Mouse (Mus musculus): ENCODE data around the gene D17H6S53E. TPM values are rescaled to one million over a fixed set of nuclear protein-coding genes. Genes with fewer than 3 reads are reported as not detected.

Gene D17H6S53E
- total and polyA plus RNA-seq, 3 experiments = 9.3 to 22.1 (median 12.8) TPM

DNA sequence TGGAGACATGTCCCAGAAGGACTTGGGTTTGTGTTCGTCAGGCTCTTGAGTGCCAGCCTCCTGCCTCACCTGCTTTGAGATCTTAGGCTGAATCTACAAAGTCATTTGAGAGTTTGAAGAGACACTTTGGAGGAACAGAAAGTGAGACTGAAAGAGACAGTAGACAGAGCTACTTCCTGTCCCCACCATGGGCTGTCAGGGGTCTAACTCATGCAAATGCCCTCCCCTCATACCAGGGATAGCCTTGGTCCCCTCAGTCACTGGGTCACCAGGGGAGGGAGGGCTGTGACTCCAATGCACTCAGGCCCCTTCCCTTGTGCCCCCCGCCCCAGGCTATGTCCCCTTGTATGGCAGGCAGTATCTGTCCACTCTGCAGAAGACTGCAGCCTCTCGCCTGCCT, 47.2 kb downstream of the D17H6S53E start:
- Histone ChIP-seq H3K9me3 (replicated peaks) (no peaks in the 10 kb centered on the region), H3K4me3 (ENCODE audit: low read depth, low read length) (no peak overlapping the region), H3K4me1 (ENCODE audit: insufficient read depth, low read depth, low read length) (peaks cover 47% of the 10 kb centered on the region), H3K27me3 (ENCODE audit: insufficient read depth, low read length) (peaks cover 27% of the 10 kb centered on the region), H3K36me3 (replicated peaks) (no peaks in the 10 kb centered on the region)
- no peak for ATAC-seq (ENCODE audit: extremely low read depth, insufficient number of reproducible peaks, low FRiP score, poor library complexity, severe bottlenecking)
- TF ChIP-seq TAL1 (conservative IDR thresholded peaks at IDR 0.05; ENCODE audit: low read depth, low read length) (no peak), GATA1 (IDR thresholded peaks at IDR 0.05; ENCODE audit: borderline replicate concordance, low read length) (no peak), GATA2 (IDR thresholded peaks at IDR 0.05; ENCODE audit: borderline replicate concordance, low read depth, low read length) (no peak), CTCF (IDR thresholded peaks at IDR 0.05; ENCODE audit: low read depth, low read length) (no peak), POLR2AphosphoS5 (IDR thresholded peaks at IDR 0.05; ENCODE audit: insufficient replicate concordance, low read depth, low read length) (no peak)
- DNase-seq (ENCODE audit: low spot score) = no peak

DNA sequence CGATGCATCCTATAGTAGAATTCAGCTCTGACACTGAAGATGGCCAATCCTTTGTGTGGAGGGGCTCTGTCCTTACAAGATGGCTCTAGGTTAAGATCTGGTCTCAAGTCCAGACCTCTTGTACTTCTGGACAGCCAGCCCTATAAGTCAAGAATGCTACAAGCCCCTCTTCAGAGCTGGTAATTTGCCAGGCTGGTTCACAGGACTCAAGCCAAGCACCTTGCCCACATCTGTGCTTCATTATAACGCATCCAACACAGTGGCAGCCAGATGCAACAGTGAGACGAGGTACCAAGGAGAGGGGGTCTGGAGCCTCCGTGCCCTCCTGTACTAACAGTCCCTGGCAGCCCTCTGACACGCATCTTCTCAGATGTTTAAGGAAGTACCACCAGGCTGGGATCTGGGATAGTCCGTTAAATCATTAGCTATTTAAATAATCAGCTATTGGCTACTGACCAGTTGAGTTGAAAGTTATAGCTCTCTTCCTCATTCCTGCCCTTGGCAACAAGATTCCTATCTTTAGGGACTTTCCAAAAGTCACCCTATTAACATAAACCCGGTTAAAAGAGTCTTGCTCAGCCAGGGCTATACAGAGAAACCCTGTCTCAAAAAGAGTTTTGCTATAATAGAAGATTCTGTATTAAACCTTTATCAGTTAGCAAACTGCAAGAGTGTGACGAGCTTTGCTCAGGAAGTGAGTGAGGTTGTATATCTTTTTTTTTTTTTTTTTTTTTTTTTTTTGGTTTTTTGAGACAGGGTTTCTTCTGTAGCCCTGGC, 48.2 kb downstream of the D17H6S53E start:
- Histone ChIP-seq H3K27me3 (ENCODE audit: insufficient read depth, low read length) (peaks cover 27% of the 10 kb centered on the region), H3K36me3 (replicated peaks) (no peaks in the 10 kb centered on the region), H3K9me3 (replicated peaks) (no peaks in the 10 kb centered on the region), H3K4me1 (ENCODE audit: insufficient read depth, low read depth, low read length) (peaks cover 46% of the 10 kb centered on the region), H3K4me3 (ENCODE audit: low read depth, low read length) (peak overlapping the region; percentile 4; the same call in 1 of the 2 replicates)
- ATAC-seq (ENCODE audit: extremely low read depth, insufficient number of reproducible peaks, low FRiP score, poor library complexity, severe bottlenecking) (peak; percentile 49), DNase-seq (ENCODE audit: low spot score) (no peak)
- TF ChIP-seq CTCF (IDR thresholded peaks at IDR 0.05; ENCODE audit: low read depth, low read length) (no peak), GATA2 (IDR thresholded peaks at IDR 0.05; ENCODE audit: borderline replicate concordance, low read depth, low read length) (no peak), GATA1 (IDR thresholded peaks at IDR 0.05; ENCODE audit: borderline replicate concordance, low read length) (no peak), TAL1 (conservative IDR thresholded peaks at IDR 0.05; ENCODE audit: low read depth, low read length) (no peak), POLR2AphosphoS5 (IDR thresholded peaks at IDR 0.05; ENCODE audit: insufficient replicate concordance, low read depth, low read length) (no peak)

DNA sequence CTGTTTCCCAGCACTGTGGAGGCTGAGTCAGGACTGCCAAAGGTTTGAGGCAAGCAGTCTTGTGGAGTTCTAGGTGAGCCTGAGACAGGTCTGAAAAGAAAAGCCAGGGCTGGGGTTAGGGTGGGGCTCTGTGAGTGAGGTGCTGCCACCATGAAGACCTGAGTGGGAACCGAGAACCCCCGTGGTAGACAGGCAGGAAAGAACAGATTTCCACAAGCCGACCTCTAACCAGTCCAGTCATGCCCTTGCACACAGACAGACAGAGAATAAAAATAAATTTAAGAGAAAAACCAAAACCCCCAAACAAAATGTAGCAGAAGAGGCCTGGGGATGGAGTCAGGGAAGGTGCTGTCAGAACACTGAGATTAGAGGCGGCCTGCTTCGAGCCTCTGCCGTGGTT, 49.2 kb downstream of the D17H6S53E start:
- DNase-seq (ENCODE audit: low spot score) = no peak
- Histone ChIP-seq H3K9me3 (replicated peaks) (no peaks in the 10 kb centered on the region), H3K27me3 (ENCODE audit: insufficient read depth, low read length) (peaks cover 27% of the 10 kb centered on the region), H3K4me3 (ENCODE audit: low read depth, low read length) (no peak overlapping the region), H3K4me1 (ENCODE audit: insufficient read depth, low read depth, low read length) (peaks cover 46% of the 10 kb centered on the region), H3K36me3 (replicated peaks) (no peaks in the 10 kb centered on the region)
- no peak for TF ChIP-seq POLR2AphosphoS5 (IDR thresholded peaks at IDR 0.05; ENCODE audit: insufficient replicate concordance, low read depth, low read length)
- no peak for TF ChIP-seq TAL1 (conservative IDR thresholded peaks at IDR 0.05; ENCODE audit: low read depth, low read length)
- TF ChIP-seq GATA1 (IDR thresholded peaks at IDR 0.05; ENCODE audit: borderline replicate concordance, low read length) = no peak
- TF ChIP-seq CTCF (IDR thresholded peaks at IDR 0.05; ENCODE audit: low read depth, low read length) = no peak
- TF ChIP-seq GATA2 (IDR thresholded peaks at IDR 0.05; ENCODE audit: borderline replicate concordance, low read depth, low read length) = no peak
- ATAC-seq (ENCODE audit: extremely low read depth, insufficient number of reproducible peaks, low FRiP score, poor library complexity, severe bottlenecking) = no peak

DNA sequence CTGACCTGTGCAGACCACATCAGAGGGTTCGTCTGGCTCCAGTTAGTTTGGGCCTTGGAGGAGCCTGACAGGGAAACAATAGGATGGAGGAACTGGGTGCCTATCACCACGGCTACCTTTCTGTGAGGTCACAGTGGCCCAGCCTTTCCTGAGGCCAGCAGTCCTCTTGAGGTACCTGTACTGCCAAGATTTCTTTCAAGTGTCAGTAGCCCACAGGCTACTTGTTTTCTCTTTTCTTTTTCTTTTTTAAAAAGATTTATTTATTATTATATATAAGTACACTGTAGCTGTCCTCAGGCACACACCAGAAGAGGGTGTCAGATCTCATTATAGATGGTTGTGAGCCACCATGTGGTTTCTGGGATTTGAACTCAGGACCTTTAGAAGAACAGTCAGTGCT, 49.8 kb downstream of the D17H6S53E start, which contains the start of gene Aif1:
Aif1 (minus strand) TSS at position 101 of the 400 bp plus-strand sequence.
- Histone ChIP-seq H3K27me3 (ENCODE audit: insufficient read depth, low read length) (peaks cover 23% of the 10 kb centered on the region), H3K36me3 (replicated peaks) (no peaks in the 10 kb centered on the region), H3K4me3 (ENCODE audit: low read depth, low read length) (no peak within 1 kb of the TSS), H3K9me3 (replicated peaks) (no peaks in the 10 kb centered on the region), H3K4me1 (ENCODE audit: insufficient read depth, low read depth, low read length) (peaks cover 46% of the 10 kb centered on the region)
- ATAC-seq (ENCODE audit: extremely low read depth, insufficient number of reproducible peaks, low FRiP score, poor library complexity, severe bottlenecking) = no peak
- TF ChIP-seq POLR2AphosphoS5 (IDR thresholded peaks at IDR 0.05; ENCODE audit: insufficient replicate concordance, low read depth, low read length) = no peak
- TF ChIP-seq GATA1 (IDR thresholded peaks at IDR 0.05; ENCODE audit: borderline replicate concordance, low read length) = no peak
- no peak for TF ChIP-seq GATA2 (IDR thresholded peaks at IDR 0.05; ENCODE audit: borderline replicate concordance, low read depth, low read length)
- TF ChIP-seq CTCF (IDR thresholded peaks at IDR 0.05; ENCODE audit: low read depth, low read length) = no peak
- TF ChIP-seq TAL1 (conservative IDR thresholded peaks at IDR 0.05; ENCODE audit: low read depth, low read length) = no peak
- no peak for DNase-seq (ENCODE audit: low spot score)

Other genes starting within 250 kb of the D17H6S53E start
Only the 20 nearest of the 42 such genes appear.
- gene Clic1, start 76.4 kb upstream of the D17H6S53E start, total RNA-seq (2014; fragmentation: Nextera tagmentation) = 211 and 218 TPM in 2 replicates
- gene Clic1, start 76.4 kb upstream of the D17H6S53E start, total RNA-seq (2017) = 562 and 724 TPM in 2 replicates
- 233 and 258 TPM in 2 replicates for gene Clic1, start 76.4 kb upstream of the D17H6S53E start, polyA plus RNA-seq (2012)
- gene Ddah2, start 67.3 kb upstream of the D17H6S53E start, total RNA-seq (2014; fragmentation: Nextera tagmentation) = 52.4 and 70.3 TPM in 2 replicates
- 179 and 180 TPM in 2 replicates for gene Ddah2, start 67.3 kb upstream of the D17H6S53E start, total RNA-seq (2017)
- gene Ddah2, start 67.3 kb upstream of the D17H6S53E start, polyA plus RNA-seq (2012) = 242 and 291 TPM in 2 replicates
- gene Ly6g6c, start 61.0 kb upstream of the D17H6S53E start, total RNA-seq (2014; fragmentation: Nextera tagmentation) = not detected in 2 replicates
- gene Ly6g6c, start 61.0 kb upstream of the D17H6S53E start, total RNA-seq (2017) = 0.16 TPM in 1 of 2 replicates, not detected in the other
- not detected in 2 replicates for gene Ly6g6c, start 61.0 kb upstream of the D17H6S53E start, polyA plus RNA-seq (2012)
- gene Mpig6b, start 60.2 kb upstream of the D17H6S53E start, total RNA-seq (2014; fragmentation: Nextera tagmentation) = not detected in 2 replicates
- 0.06 TPM in 1 of 2 replicates, not detected in the other for gene Mpig6b, start 60.2 kb upstream of the D17H6S53E start, total RNA-seq (2017)
- not detected in 2 replicates for gene Mpig6b, start 60.2 kb upstream of the D17H6S53E start, polyA plus RNA-seq (2012)
- not detected in 2 replicates for gene Ly6g6e, start 49.5 kb upstream of the D17H6S53E start, total RNA-seq (2014; fragmentation: Nextera tagmentation)
- not detected in 2 replicates for gene Ly6g6e, start 49.5 kb upstream of the D17H6S53E start, total RNA-seq (2017)
- 0.36 TPM in 1 of 2 replicates, not detected in the other for gene Ly6g6e, start 49.5 kb upstream of the D17H6S53E start, polyA plus RNA-seq (2012)
- not detected in 2 replicates for gene Ly6g6d, start 48.3 kb upstream of the D17H6S53E start, total RNA-seq (2014; fragmentation: Nextera tagmentation)
- gene Ly6g6d, start 48.3 kb upstream of the D17H6S53E start, total RNA-seq (2017) = 0.58 TPM in 1 of 2 replicates, not detected in the other
- gene Ly6g6d, start 48.3 kb upstream of the D17H6S53E start, polyA plus RNA-seq (2012) = 2.0 and 3.6 TPM in 2 replicates
- gene Ly6g6f, start 40.8 kb upstream of the D17H6S53E start, total RNA-seq (2014; fragmentation: Nextera tagmentation) = not detected in 2 replicates
- 0.23 and 0.27 TPM in 2 replicates for gene Ly6g6f, start 40.8 kb upstream of the D17H6S53E start, total RNA-seq (2017)
- gene Ly6g6f, start 40.8 kb upstream of the D17H6S53E start, polyA plus RNA-seq (2012) = 0.10 and 0.24 TPM in 2 replicates
- gene Abhd16a, start 37.1 kb upstream of the D17H6S53E start, total RNA-seq (2014; fragmentation: Nextera tagmentation) = 28.9 and 32.3 TPM in 2 replicates
- gene Abhd16a, start 37.1 kb upstream of the D17H6S53E start, total RNA-seq (2017) = 35.6 and 50.0 TPM in 2 replicates
- gene Abhd16a, start 37.1 kb upstream of the D17H6S53E start, polyA plus RNA-seq (2012) = 80.6 and 97.0 TPM in 2 replicates
- not detected in 2 replicates for gene Ly6g5c, start 18.1 kb upstream of the D17H6S53E start, total RNA-seq (2014; fragmentation: Nextera tagmentation)
- gene Ly6g5c, start 18.1 kb upstream of the D17H6S53E start, total RNA-seq (2017) = not detected in 2 replicates
- gene Ly6g5c, start 18.1 kb upstream of the D17H6S53E start, polyA plus RNA-seq (2012) = not detected in 2 replicates
- not detected in 2 replicates for gene Ly6g5b, start 10.9 kb upstream of the D17H6S53E start, total RNA-seq (2014; fragmentation: Nextera tagmentation)
- gene Ly6g5b, start 10.9 kb upstream of the D17H6S53E start, total RNA-seq (2017) = 0.82 and 0.93 TPM in 2 replicates
- 0.10 and 0.12 TPM in 2 replicates for gene Ly6g5b, start 10.9 kb upstream of the D17H6S53E start, polyA plus RNA-seq (2012)
- gene Gpank1, start 4.9 kb upstream of the D17H6S53E start, total RNA-seq (2014; fragmentation: Nextera tagmentation) = 38.0 and 45.9 TPM in 2 replicates
- gene Gpank1, start 4.9 kb upstream of the D17H6S53E start, total RNA-seq (2017) = 49.0 and 54.0 TPM in 2 replicates
- gene Gpank1, start 4.9 kb upstream of the D17H6S53E start, polyA plus RNA-seq (2012) = 87.0 and 99.4 TPM in 2 replicates
- 466 and 494 TPM in 2 replicates for gene Csnk2b, start 4.3 kb upstream of the D17H6S53E start, total RNA-seq (2014; fragmentation: Nextera tagmentation)
- gene Csnk2b, start 4.3 kb upstream of the D17H6S53E start, total RNA-seq (2017) = 431 and 460 TPM in 2 replicates
- 74.4 and 79.6 TPM in 2 replicates for gene Csnk2b, start 4.3 kb upstream of the D17H6S53E start, polyA plus RNA-seq (2012)
- gene Apom, start 5.7 kb downstream of the D17H6S53E start, total RNA-seq (2014; fragmentation: Nextera tagmentation) = not detected in 2 replicates
- gene Apom, start 5.7 kb downstream of the D17H6S53E start, total RNA-seq (2017) = 0.22 and 0.23 TPM in 2 replicates
- 0.10 and 0.11 TPM in 2 replicates for gene Apom, start 5.7 kb downstream of the D17H6S53E start, polyA plus RNA-seq (2012)
- gene Bag6, start 8.8 kb downstream of the D17H6S53E start, total RNA-seq (2014; fragmentation: Nextera tagmentation) = 160 and 182 TPM in 2 replicates
- 60.7 and 69.5 TPM in 2 replicates for gene Bag6, start 8.8 kb downstream of the D17H6S53E start, total RNA-seq (2017)
- gene Bag6, start 8.8 kb downstream of the D17H6S53E start, polyA plus RNA-seq (2012) = 686 and 799 TPM in 2 replicates
- 773 and 873 TPM in 2 replicates for gene Prrc2a, start 38.5 kb downstream of the D17H6S53E start, total RNA-seq (2014; fragmentation: Nextera tagmentation)
- 35.3 and 36.8 TPM in 2 replicates for gene Prrc2a, start 38.5 kb downstream of the D17H6S53E start, total RNA-seq (2017)
- gene Prrc2a, start 38.5 kb downstream of the D17H6S53E start, polyA plus RNA-seq (2012) = 1,534 and 1,682 TPM in 2 replicates
- gene Aif1, start 49.7 kb downstream of the D17H6S53E start, total RNA-seq (2014; fragmentation: Nextera tagmentation) = 3.1 TPM in 1 of 2 replicates, not detected in the other
- gene Aif1, start 49.7 kb downstream of the D17H6S53E start, total RNA-seq (2017) = 2.1 and 3.2 TPM in 2 replicates
- 0.17 TPM in 1 of 2 replicates, not detected in the other for gene Aif1, start 49.7 kb downstream of the D17H6S53E start, polyA plus RNA-seq (2012)
- 81.9 and 91.5 TPM in 2 replicates for gene Lst1, start 62.1 kb downstream of the D17H6S53E start, total RNA-seq (2014; fragmentation: Nextera tagmentation)
- gene Lst1, start 62.1 kb downstream of the D17H6S53E start, total RNA-seq (2017) = 391 and 521 TPM in 2 replicates
- gene Lst1, start 62.1 kb downstream of the D17H6S53E start, polyA plus RNA-seq (2012) = 7.1 and 8.0 TPM in 2 replicates
- not detected in 2 replicates for gene Ltb, start 68.1 kb downstream of the D17H6S53E start, total RNA-seq (2014; fragmentation: Nextera tagmentation)
- 0.99 and 1.2 TPM in 2 replicates for gene Ltb, start 68.1 kb downstream of the D17H6S53E start, total RNA-seq (2017)
- gene Ltb, start 68.1 kb downstream of the D17H6S53E start, polyA plus RNA-seq (2012) = 0.45 and 0.78 TPM in 2 replicates
- 0.68 TPM in 1 of 2 replicates, not detected in the other for gene Tnf, start 75.6 kb downstream of the D17H6S53E start, total RNA-seq (2014; fragmentation: Nextera tagmentation)
- gene Tnf, start 75.6 kb downstream of the D17H6S53E start, total RNA-seq (2017) = 1.4 and 1.5 TPM in 2 replicates
- gene Tnf, start 75.6 kb downstream of the D17H6S53E start, polyA plus RNA-seq (2012) = 0.04 TPM in 1 of 2 replicates, not detected in the other
- gene Lta, start 79.0 kb downstream of the D17H6S53E start, total RNA-seq (2014; fragmentation: Nextera tagmentation) = not detected in 2 replicates
- 0.12 TPM in 1 of 2 replicates, not detected in the other for gene Lta, start 79.0 kb downstream of the D17H6S53E start, total RNA-seq (2017)
- gene Lta, start 79.0 kb downstream of the D17H6S53E start, polyA plus RNA-seq (2012) = not detected in 2 replicates